Mouse (Mus musculus): Measurements from ENCODE around the gene Abcb7. TPM values are rescaled to one million over a fixed set of nuclear protein-coding genes. Genes with fewer than 3 reads are reported as not detected.

The Abcb7 gene
- total RNA-seq, 2 experiments from 2014 or later = 17.4 to 27.3 TPM

Other genes with a start within 250 kb of the Abcb7 start
- 1 to 10 TPM; 1.2 to 2.2 TPM for gene Nexmif, start 212.7 kb downstream of the Abcb7 start, total RNA-seq (2021)
- 10 to 100 TPM; 10.2 TPM for gene Uprt, start 69.0 kb upstream of the Abcb7 start, total RNA-seq (2021)

Measured in gastrocnemius, postnatal 4 days (tissue).